Mouse (Mus musculus): Measurements from ENCODE around the gene Ccser1.

Gene Ccser1

GRCm38 (mm10) chr6:62066363-62067023 lies 886.4 kb downstream of the Ccser1 start:
- DNase-seq: no peak

- no peak for DNase-seq
These were observed 886.9 kb downstream of the Ccser1 start for GRCm38 (mm10) chr6:62067024-62067380.

GRCm38 (mm10) chr6:62105464-62105863 lies 925.3 kb downstream of the Ccser1 start:
- no peak for DNase-seq

GRCm38 (mm10) chr6:62132531-62132930 lies 952.4 kb downstream of the Ccser1 start:
- DNase-seq: no peak

GRCm38 (mm10) chr6:62160320-62160719 lies 980.2 kb downstream of the Ccser1 start:
- no peak for DNase-seq

- DNase-seq: no peak
These were observed 982.5 kb downstream of the Ccser1 start for GRCm38 (mm10) chr6:62162596-62162995.

- no peak for DNase-seq
These were observed 983.7 kb downstream of the Ccser1 start for GRCm38 (mm10) chr6:62163826-62164225.

GRCm38 (mm10) chr6:62196496-62197188 lies 1016.5 kb downstream of the Ccser1 start:
- no peak for DNase-seq

GRCm38 (mm10) chr6:62198768-62199167 lies 1018.6 kb downstream of the Ccser1 start:
- DNase-seq: no peak

GRCm38 (mm10) chr6:62205013-62205412 lies 1024.9 kb downstream of the Ccser1 start:
- DNase-seq: no peak

GRCm38 (mm10) chr6:62221856-62222255 lies 1041.7 kb downstream of the Ccser1 start:
- DNase-seq: no peak

- no peak for DNase-seq
These were observed 1083.8 kb downstream of the Ccser1 start for GRCm38 (mm10) chr6:62263899-62264298.

GRCm38 (mm10) chr6:62264525-62264924 lies 1084.4 kb downstream of the Ccser1 start:
- no peak for DNase-seq

GRCm38 (mm10) chr6:62281256-62281655 lies 1101.1 kb downstream of the Ccser1 start:
- DNase-seq: no peak

- DNase-seq: no peak
These were observed 1121.6 kb downstream of the Ccser1 start for GRCm38 (mm10) chr6:62301576-62302312.

GRCm38 (mm10) chr6:62318627-62319026 lies 1138.5 kb downstream of the Ccser1 start:
- no peak for DNase-seq

- DNase-seq: no peak
These were observed 1160.2 kb downstream of the Ccser1 start for GRCm38 (mm10) chr6:62340319-62340718.

- DNase-seq: no peak
These were observed 1187.7 kb downstream of the Ccser1 start for GRCm38 (mm10) chr6:62367802-62368201.

Measured in lung, adult 18-20 months (tissue).